Mouse (Mus musculus) liver, adult 2 months (tissue): Measurements from ENCODE around the gene Krt20. TPM values are rescaled to one million over a fixed set of nuclear protein-coding genes. Genes with fewer than 3 reads are reported as not detected.

Experiments
- DNase-seq: peaks from one replicate; pipeline ENCODE4 v3.0.0-alpha.2; 2011; ENCODE audit warnings: low read depth, low spot score; ENCODE audit errors: extremely low read depth
- H3K27ac ChIP-seq: fragments of 200-500 bp; replicated peaks from 2 replicates; pipeline ENCODE4 v1.5.1; 2012; ENCODE audit warnings: low read depth, mild to moderate bottlenecking, control low read depth, inconsistent platforms, low read length; ENCODE audit not compliant: insufficient read depth
- H3K27me3 ChIP-seq: fragments of 200-500 bp; 2 replicates; pipeline ENCODE4 v1.6.1; 2012; ENCODE audit warnings: mild to moderate bottlenecking, moderate library complexity, low read length, inconsistent platforms; ENCODE audit not compliant: control insufficient read depth, insufficient read depth
- H3K36me3 ChIP-seq: fragments of 200-500 bp; 2 replicates; pipeline ENCODE4 v1.6.1; 2012; ENCODE audit warnings: low read length, inconsistent platforms; ENCODE audit not compliant: control insufficient read depth, insufficient read depth
- H3K4me1 ChIP-seq: fragments of 200-500 bp; 2 replicates; pipeline ENCODE4 v1.6.1; 2011; ENCODE audit warnings: low read length; ENCODE audit not compliant: control insufficient read depth, insufficient read depth
- H3K4me3 ChIP-seq: fragments of 200-500 bp; 2 replicates; pipeline ENCODE4 v1.5.1; 2011; ENCODE audit warnings: low read depth, mild to moderate bottlenecking, control low read depth, low read length, moderate library complexity; ENCODE audit not compliant: insufficient read depth
- H3K79me2 ChIP-seq: fragments of 200-500 bp; 2 replicates; pipeline ENCODE4 v1.6.1; 2012; ENCODE audit warnings: inconsistent platforms, mild to moderate bottlenecking, low read length, moderate library complexity; ENCODE audit not compliant: control insufficient read depth, insufficient read depth
- H3K9ac ChIP-seq: fragments of 200-500 bp; 2 replicates; pipeline ENCODE4 v1.6.1; 2012; ENCODE audit warnings: low read depth, mild to moderate bottlenecking, control low read depth, inconsistent platforms, low read length
- CTCF ChIP-seq: fragments of 200-500 bp; IDR thresholded peaks from 2 replicates; pipeline ENCODE4 v1.5.1; 2011; ENCODE audit warnings: low read depth, low read length, control low read depth
- POLR2A ChIP-seq: fragments of 200-500 bp; IDR thresholded peaks from 2 replicates; pipeline ENCODE4 v1.6.1; 2011; ENCODE audit warnings: low read length, control low read depth; ENCODE audit not compliant: insufficient read depth; ENCODE audit errors: extremely low read depth
- WGBS: fragments of 180-500 bp; shearing (Covaris S2); methylation state at CpG from one replicate; pipeline ENCODE4 v1.1.7; 2018; 5-methylcytosine and 5-hydroxymethylcytosine counted together
- polyA plus RNA-seq: library from polyadenylated mRNA; depleted of rRNA; stranded (reverse); fragments of >200 nt; gene quantifications from 2 replicates; pipeline ENCODE4 v1.2.3, GENCODE M21; 2012
- total RNA-seq: library from RNA; depleted of rRNA; stranded (reverse); fragments of >200 nt; gene quantifications from 2 replicates; pipeline ENCODE4 v1.2.3, GENCODE M21; 2014

Gene Krt20
- total and polyA plus RNA-seq, 2 experiments, result 0.09 to 0.15 TPM

DNA sequence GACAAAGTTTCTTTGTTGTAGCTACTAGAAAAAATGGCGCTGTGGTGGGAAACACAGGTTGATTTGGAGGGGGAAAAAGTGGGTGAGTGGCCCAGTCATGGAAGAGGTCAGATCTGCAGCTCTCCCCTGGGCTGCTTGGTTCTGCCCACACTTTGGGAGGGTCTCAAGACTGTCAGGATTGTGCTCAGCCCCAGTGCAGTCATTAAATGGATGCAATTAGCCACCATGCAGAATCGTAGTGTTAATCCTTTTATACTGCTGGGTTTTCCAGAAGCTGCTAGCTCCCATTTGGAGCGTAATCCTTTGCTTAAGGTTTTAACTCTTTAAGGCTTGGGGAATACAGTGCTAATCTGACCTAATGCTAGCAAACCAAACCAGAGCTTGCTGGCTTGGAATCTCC lies 41.9 kb downstream of the Krt20 start:
- Histone ChIP-seq H3K36me3 (no peaks in the 10 kb centered on the region), H3K4me3 (no peak overlapping the region), H3K9ac (no peak overlapping the region), H3K27me3 (peaks cover 6% of the 10 kb centered on the region; the same call in 1 of the 2 replicates), H3K4me1 (no peaks in the 10 kb centered on the region), H3K79me2 (no peaks in the 10 kb centered on the region), H3K27ac (no peak overlapping the region)
- WGBS, result 55% methylated on average over 3 of the region's 3 CpGs
- no peak for DNase-seq
- TF ChIP-seq POLR2A (no peak), CTCF (no peak)

DNA sequence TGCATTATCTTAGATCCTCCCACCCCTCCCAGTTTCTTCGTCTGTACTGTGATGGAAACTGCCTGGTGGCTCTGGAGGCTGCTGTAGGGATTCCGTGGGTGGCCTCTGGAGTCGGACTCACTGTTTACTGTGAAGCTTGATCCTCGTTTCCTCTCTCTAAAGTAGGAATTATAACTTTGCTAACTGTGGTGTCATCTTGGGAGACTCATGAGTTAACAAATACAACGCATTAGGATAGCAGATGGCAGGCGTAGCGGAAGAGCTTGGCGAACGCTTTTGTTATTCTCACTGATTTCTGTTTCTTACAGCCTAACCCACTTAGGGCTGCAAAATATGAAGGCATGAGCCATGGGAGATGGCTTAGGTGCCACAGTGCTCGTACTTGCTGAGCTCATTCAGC lies 45.5 kb downstream of the Krt20 start:
- Histone ChIP-seq H3K27ac (no peak overlapping the region), H3K4me3 (no peak overlapping the region), H3K9ac (no peak overlapping the region), H3K79me2 (no peaks in the 10 kb centered on the region), H3K36me3 (no peaks in the 10 kb centered on the region), H3K4me1 (no peaks in the 10 kb centered on the region), H3K27me3 (no peaks in the 10 kb centered on the region)
- no peak for DNase-seq
- TF ChIP-seq POLR2A (no peak), CTCF (no peak)
- 76% methylated on average over 10 of the region's 10 CpGs for WGBS

DNA sequence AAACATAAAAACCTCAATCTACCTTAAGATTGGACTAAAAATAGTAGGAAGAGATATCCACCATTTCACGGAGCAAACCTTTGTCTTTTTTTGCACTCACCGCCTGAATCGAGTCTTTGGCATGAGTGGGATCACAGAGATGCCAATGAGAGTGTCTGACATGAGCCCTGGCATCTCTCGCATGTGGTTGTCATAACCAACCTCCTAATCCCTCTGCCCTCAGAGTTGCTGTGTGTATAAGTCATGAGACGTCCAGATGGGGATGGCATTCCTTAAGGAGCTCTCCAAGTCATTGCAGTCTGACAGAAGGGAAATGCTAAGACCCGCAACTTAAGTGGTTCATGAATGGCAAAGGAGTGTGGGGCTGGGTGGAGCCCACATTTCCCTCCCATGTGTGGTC lies 46.6 kb downstream of the Krt20 start:
- WGBS, result 84% methylated on average over 6 of the region's 6 CpGs
- TF ChIP-seq POLR2A, result no peak
- no peak for TF ChIP-seq CTCF
- Histone ChIP-seq H3K9ac (no peak overlapping the region), H3K4me1 (peaks cover 2% of the 10 kb centered on the region; the same call in 1 of the 2 replicates), H3K4me3 (no peak overlapping the region), H3K36me3 (no peaks in the 10 kb centered on the region), H3K27me3 (no peaks in the 10 kb centered on the region), H3K79me2 (no peaks in the 10 kb centered on the region), H3K27ac (no peak overlapping the region)
- no peak for DNase-seq

DNA sequence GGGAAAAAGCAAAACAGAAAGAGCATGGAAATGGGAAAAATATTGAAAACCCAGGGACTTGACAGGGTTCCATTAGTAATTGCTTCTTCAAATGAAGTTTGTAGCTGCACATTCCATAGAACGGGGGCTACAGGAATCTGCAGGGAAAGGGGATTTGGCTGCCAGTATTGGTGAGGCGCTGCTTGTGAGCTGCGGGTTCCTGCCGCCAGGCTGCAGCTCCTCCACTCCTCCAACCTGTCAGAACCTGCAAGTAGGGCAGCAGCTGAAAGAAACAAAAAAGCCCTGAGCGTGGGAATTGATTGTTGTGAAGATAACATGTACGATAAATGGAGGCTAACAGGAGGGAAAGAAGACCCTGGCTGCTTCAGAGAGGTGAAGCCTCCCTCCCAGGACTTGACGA lies 47.1 kb downstream of the Krt20 start:
- Histone ChIP-seq H3K27me3 (no peaks in the 10 kb centered on the region), H3K79me2 (no peaks in the 10 kb centered on the region), H3K9ac (no peak overlapping the region), H3K4me3 (no peak overlapping the region), H3K27ac (no peak overlapping the region), H3K36me3 (no peaks in the 10 kb centered on the region), H3K4me1 (peaks cover 2% of the 10 kb centered on the region; the same call in 1 of the 2 replicates)
- DNase-seq, result no peak
- no peak for TF ChIP-seq POLR2A
- no peak for TF ChIP-seq CTCF
- 70% methylated on average over 7 of the region's 7 CpGs for WGBS

DNA sequence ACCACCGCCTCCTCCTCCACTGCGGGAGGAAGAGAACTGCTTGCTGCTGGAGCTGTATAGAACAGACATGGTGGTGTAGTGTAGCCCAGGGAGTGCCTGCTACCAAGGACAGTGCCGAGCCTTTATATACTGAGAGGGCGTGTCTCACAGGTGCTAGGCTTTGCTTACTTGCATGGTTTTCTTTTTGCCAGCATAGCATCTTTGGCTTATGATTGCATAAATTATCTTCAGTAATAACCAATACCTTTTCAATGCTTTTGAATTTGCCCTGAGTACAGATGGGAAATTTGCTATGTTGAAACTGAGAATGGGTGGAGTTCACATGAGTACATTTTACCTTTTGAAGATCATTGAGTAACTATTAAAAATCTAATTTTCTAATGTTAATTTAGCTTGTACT lies 48.7 kb downstream of the Krt20 start, which contains the start of gene Krt10:
Gene Krt10 (minus strand): TSS at position 101 of the 400 bp plus-strand sequence.
- no peak for TF ChIP-seq POLR2A
- no peak for TF ChIP-seq CTCF

DNA sequence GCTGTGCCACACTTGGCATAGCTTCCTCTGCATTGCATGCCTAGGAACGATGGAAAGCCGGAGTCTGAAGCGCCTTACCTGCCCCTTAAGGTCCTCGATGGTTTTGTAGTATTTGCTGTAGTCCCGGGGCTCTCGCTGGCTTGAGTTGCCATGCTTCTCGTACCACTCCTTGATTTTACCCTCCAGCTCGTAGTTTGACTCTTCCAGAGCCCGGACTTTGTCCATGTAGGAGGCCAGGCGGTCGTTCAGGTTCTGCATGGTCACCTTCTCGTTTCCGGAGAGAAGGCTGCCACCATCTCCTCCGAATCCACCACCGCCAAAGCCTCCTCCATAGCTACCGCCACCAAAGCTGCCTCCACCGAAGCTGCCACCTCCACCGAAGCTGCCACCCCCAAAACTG lies 49.3 kb downstream of the Krt20 start:
- H3K27ac ChIP-seq, result no peak overlapping the region
- no peak overlapping the region for H3K9ac ChIP-seq
- no peak for TF ChIP-seq POLR2A
- H3K27me3 ChIP-seq, result no peaks in the 10 kb centered on the region
- peaks cover 2% of the 10 kb centered on the region; the same call in 1 of the 2 replicates for H3K4me1 ChIP-seq
- H3K79me2 ChIP-seq, result no peaks in the 10 kb centered on the region
- H3K4me3 ChIP-seq, result no peak overlapping the region
- H3K36me3 ChIP-seq, result no peaks in the 10 kb centered on the region
- WGBS, result 91% methylated on average over 18 of the region's 18 CpGs
- DNase-seq, result no peak

More for the DNA sequence above, 48.7 kb downstream of the Krt20 start, which contains the start of gene Krt10:
- H3K27ac ChIP-seq, result no peak within 1 kb of the TSS
- 90% methylated on average over 4 of the region's 4 CpGs for WGBS
- DNase-seq, result no peak
- H3K4me1 ChIP-seq, result peaks cover 2% of the 10 kb centered on the region; the same call in 1 of the 2 replicates
- H3K36me3 ChIP-seq, result no peaks in the 10 kb centered on the region
- H3K27me3 ChIP-seq, result no peaks in the 10 kb centered on the region
- H3K9ac ChIP-seq, result no peak within 1 kb of the TSS
- H3K4me3 ChIP-seq, result no peak within 1 kb of the TSS
- no peaks in the 10 kb centered on the region for H3K79me2 ChIP-seq
